Mouse (Mus musculus): Measurements from ENCODE around the gene Tex19.1.
A peak's percentile ranks its signal among the peaks of the same experiment; 100 is the strongest.
"Not testable (repeated sequence)": the region's sequence is repeated elsewhere in the genome, so short reads cannot be mapped to it uniquely, and the experiment has no call there.

The Tex19.1 gene

GRCm38 (mm10) chr11:121145865-121146264 is at the start of gene Tex19.1:
Gene Tex19.1 (plus strand): TSS chr11:121146143.
- DNase-seq (ENCODE audit: low read depth, low spot score): no peak

GRCm38 (mm10) chr11:121099762-121100161 is 46.2 kb upstream of the Tex19.1 start:
- DNase-seq (ENCODE audit: low read depth, low spot score): no peak

- DNase-seq (ENCODE audit: low read depth, low spot score): peak; percentile 58
Measured at GRCm38 (mm10) chr11:121100692-121101091, 45.3 kb upstream of the Tex19.1 start.

GRCm38 (mm10) chr11:121101124-121101805 is 44.7 kb upstream of the Tex19.1 start:
- DNase-seq (ENCODE audit: low read depth, low spot score): no peak

- not testable (repeated sequence) for DNase-seq (ENCODE audit: low read depth, low spot score)
Measured at GRCm38 (mm10) chr11:121107242-121107641, 38.7 kb upstream of the Tex19.1 start.

GRCm38 (mm10) chr11:121108061-121108460 is 37.9 kb upstream of the Tex19.1 start:
- DNase-seq (ENCODE audit: low read depth, low spot score): no peak

- DNase-seq (ENCODE audit: low read depth, low spot score): no peak
Measured at GRCm38 (mm10) chr11:121109986-121110385, 36.0 kb upstream of the Tex19.1 start.

- no peak for DNase-seq (ENCODE audit: low read depth, low spot score)
Measured at GRCm38 (mm10) chr11:121111051-121111450, 34.9 kb upstream of the Tex19.1 start.

- DNase-seq (ENCODE audit: low read depth, low spot score): no peak
Measured at GRCm38 (mm10) chr11:121111601-121112000, 34.3 kb upstream of the Tex19.1 start.

- DNase-seq (ENCODE audit: low read depth, low spot score): no peak
Measured at GRCm38 (mm10) chr11:121112091-121112775, 33.7 kb upstream of the Tex19.1 start.

GRCm38 (mm10) chr11:121118106-121118505 is 27.8 kb upstream of the Tex19.1 start:
- no peak for DNase-seq (ENCODE audit: low read depth, low spot score)

GRCm38 (mm10) chr11:121118577-121118976 is 27.4 kb upstream of the Tex19.1 start, which contains the start of gene Tex19.2:
Gene Tex19.2 (minus strand): TSS chr11:121118677.
- DNase-seq (ENCODE audit: low read depth, low spot score): no peak

GRCm38 (mm10) chr11:121121151-121121550 is 24.8 kb upstream of the Tex19.1 start:
- DNase-seq (ENCODE audit: low read depth, low spot score): no peak

- DNase-seq (ENCODE audit: low read depth, low spot score): no peak
Measured at GRCm38 (mm10) chr11:121122024-121122670, 23.8 kb upstream of the Tex19.1 start.

GRCm38 (mm10) chr11:121123438-121123837 is 22.5 kb upstream of the Tex19.1 start:
- DNase-seq (ENCODE audit: low read depth, low spot score): no peak

- DNase-seq (ENCODE audit: low read depth, low spot score): no peak
Measured at GRCm38 (mm10) chr11:121125522-121126172, 20.3 kb upstream of the Tex19.1 start.

- peak; percentile 66 for DNase-seq (ENCODE audit: low read depth, low spot score)
Measured at GRCm38 (mm10) chr11:121126395-121126794, 19.5 kb upstream of the Tex19.1 start.

GRCm38 (mm10) chr11:121127441-121127840 is 18.5 kb upstream of the Tex19.1 start:
- DNase-seq (ENCODE audit: low read depth, low spot score): no peak

GRCm38 (mm10) chr11:121129616-121130015 is 16.3 kb upstream of the Tex19.1 start:
- DNase-seq (ENCODE audit: low read depth, low spot score): no peak

- DNase-seq (ENCODE audit: low read depth, low spot score): no peak
Measured at GRCm38 (mm10) chr11:121134600-121134999, 11.3 kb upstream of the Tex19.1 start.

GRCm38 (mm10) chr11:121137682-121138081 is 8.3 kb upstream of the Tex19.1 start:
- DNase-seq (ENCODE audit: low read depth, low spot score): no peak

GRCm38 (mm10) chr11:121138732-121139131 is 7.2 kb upstream of the Tex19.1 start:
- DNase-seq (ENCODE audit: low read depth, low spot score): no peak
